Mouse (Mus musculus): ENCODE measurements around the gene H2afx. TPM values are rescaled to one million over a fixed set of nuclear protein-coding genes. Genes with fewer than 3 reads are reported as not detected.
"Not testable (repeated sequence)": the region's sequence is repeated elsewhere in the genome, so short reads cannot be mapped to it uniquely, and the experiment has no call there.

The H2afx gene
- total RNA-seq, 2 experiments from 2014 or later, result 7.8 to 10.4 TPM

DNA sequence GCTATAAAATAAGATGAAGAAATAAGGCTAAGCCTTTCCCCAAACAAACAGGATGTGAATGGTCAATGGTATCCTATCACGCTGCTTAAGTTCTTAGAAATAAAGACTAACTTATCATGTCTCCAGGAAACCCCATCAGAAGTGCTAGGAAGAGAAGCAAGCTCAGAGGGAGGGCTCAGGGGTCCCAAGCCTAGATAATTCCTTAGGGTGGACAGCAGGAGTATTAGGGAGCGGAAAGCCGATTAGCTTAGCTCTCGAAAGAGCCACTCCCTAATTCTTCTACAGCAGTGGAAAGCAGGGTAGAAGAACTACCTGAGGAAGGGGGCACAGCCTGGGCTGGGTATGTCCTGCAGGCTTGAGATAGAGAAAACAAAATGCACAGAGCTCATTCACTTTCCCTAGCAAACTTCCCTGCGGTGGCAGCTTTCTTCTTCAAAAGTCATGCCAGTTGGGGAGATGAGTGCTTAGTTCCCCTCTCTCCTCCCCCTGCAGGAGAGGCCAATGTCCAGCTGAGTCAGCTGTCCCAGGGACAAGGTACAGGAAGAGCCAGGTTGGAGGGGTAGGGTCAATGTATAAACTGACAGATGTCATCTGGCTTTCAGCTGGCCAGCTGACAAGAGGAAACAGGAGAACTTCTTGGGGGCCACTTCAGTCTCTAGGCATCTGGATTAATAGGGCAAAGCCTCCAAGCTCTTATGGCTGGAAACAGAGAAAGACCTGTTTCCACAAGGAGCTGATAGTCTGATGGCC lies 16.2 kb upstream of the H2afx start:
- DNase-seq (ENCODE audit: low spot score), result no peak

DNA sequence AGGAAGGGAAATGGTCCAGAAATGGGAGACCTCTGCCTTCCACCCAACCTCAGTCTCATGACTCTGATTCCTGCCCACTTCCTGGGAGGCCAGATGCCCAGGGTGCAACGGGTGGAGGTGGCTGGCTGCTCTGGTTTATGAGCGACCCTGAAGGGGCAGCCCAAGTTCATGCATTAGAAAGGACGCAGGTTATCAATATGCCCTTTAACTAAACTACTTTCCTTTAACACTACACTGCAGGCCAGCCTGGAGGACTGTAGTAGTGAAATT lies 15.7 kb upstream of the H2afx start:
- no peak for DNase-seq (ENCODE audit: low spot score)

DNA sequence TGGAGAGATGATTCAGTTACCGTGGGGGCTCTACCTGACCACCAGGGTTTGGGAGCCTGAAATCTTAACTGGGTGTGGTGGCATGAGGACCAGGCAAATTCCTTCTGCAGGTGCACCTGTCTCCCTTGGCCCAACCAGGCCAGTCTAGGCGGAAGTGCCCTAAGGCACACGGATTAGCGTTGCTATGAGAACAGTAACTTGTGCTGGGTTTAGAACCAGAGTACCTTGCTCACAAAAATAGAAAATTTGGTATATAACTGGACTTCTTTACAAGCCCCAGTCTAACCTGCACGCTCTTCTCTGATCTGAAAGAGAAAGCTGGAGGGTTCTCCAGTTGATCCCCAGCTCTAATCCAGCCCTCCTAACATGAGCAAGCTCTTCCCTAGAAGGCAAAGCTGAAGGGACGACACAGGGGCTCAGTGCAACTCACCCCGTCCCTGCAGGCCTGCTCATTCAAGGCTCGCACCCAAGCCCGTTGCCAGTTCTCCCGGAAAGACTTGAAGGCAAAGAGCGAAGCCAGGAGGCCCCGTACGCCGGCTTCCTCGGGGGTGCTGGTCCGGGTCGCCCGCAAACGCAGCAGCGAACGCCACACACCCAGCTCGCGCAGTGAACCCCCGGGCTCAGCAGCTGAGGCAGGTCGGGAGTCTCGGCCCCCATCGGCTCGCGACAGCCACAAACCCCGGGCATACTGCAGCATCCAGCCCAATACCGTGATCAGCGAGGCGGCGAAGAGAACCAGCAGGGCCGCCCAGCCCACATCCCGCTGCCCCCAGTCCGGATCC lies 15.2 kb upstream of the H2afx start:
- no peak for DNase-seq (ENCODE audit: low spot score)

DNA sequence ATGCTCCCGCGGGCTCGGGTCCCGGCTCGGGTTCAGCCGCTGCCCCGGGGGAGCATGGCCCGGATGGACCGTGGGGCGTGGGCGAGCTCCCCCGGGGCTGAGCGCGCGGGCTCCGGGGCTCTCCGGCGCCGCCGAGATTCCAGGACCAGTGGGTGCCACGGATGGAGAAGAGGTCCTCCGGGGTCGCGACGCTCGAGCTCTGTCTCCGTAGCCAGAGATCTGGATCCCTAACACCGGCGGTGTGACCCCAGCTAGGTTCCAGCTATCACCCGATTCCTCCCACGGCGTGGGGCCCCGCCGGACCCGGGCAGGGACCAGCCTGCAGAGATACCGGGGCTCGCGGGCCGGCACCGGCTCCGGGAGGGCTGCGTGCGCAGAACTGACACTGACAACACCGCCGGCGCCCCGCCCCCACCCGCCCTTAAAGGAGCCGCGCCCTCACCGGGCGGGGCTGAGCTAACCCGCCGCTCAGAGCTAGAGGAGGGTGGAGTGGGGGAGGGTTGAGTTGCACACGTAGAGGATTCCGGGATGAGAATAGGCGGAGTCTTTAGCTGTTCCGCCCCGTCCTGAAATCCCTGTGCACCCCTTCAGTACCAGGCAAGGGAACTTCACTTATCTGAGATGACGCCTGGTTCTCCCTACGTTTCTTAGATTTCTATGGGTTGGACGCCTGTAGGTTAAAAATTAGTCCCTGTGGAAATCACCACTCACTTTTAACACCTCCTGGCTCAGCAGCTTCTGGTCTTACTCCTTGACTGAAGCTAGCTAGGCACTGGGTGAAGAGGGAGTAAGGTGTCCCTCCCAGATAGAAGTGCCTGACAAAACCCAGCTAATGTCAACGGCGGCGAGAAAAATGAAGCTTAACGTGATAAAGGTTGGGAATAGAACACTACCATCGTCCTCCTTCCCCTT lies 14.4 kb upstream of the H2afx start, which contains the start of gene C2cd2l:
Gene C2cd2l (minus strand): TSS at position 399 of the 912 bp plus-strand sequence.
- DNase-seq (ENCODE audit: low spot score), result peak; percentile 93

DNA sequence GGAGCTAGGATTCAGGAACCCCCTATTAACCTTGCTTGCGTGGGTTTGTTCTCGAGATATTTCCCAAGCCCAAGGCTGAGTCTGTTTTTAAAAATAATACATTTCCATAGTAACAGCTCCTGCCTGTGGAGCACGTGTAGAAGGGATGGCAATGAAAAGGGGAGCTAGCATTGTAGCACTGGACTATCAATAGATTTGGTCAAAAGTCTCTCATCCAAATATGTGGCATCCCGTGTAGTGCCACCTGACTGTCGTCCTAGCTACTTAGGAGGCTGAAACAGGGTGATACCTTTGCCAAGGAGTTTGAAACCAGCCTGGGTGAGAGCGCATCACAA lies 13.7 kb upstream of the H2afx start:
- no peak for DNase-seq (ENCODE audit: low spot score)

DNA sequence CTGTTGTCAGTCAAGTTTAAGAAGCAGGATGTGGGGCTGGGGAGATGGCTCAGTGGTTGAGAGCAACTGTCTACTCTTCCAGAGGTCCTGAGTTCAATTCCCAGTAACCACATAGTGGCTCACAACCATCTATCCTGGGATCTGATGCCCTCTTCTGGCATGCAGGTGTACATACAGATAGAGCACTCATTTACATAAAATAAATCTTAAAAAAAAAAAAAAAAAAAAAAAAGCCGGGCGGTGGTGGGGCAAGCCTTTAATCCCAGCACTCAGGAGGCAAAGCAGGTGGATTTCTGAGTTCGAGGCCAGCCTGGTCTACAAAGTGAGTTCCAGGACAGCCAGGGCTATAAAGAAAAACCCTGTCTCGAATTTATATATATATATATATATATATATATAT lies 10.8 kb upstream of the H2afx start:
- not testable (repeated sequence) for DNase-seq (ENCODE audit: low spot score)

DNA sequence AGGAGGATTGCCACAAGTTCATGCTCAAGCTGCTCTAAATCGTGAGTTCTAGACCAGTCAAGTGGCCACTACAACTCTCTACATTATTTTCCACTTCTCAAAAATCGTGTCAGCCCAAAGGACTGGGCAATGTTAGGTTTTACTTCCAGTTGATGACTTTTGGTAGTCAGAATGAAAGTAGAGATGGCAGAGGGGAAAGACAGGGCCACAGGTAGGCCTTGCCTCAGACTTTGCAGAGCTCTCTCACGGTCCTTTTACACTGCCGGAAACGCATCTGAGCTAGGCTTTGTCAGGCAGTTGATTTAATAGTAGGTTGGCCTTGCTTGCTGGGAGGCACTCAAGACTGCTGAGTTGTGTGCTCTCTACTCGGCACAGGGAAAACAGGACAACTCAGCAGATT lies 10.3 kb upstream of the H2afx start:
- DNase-seq (ENCODE audit: low spot score), result no peak

DNA sequence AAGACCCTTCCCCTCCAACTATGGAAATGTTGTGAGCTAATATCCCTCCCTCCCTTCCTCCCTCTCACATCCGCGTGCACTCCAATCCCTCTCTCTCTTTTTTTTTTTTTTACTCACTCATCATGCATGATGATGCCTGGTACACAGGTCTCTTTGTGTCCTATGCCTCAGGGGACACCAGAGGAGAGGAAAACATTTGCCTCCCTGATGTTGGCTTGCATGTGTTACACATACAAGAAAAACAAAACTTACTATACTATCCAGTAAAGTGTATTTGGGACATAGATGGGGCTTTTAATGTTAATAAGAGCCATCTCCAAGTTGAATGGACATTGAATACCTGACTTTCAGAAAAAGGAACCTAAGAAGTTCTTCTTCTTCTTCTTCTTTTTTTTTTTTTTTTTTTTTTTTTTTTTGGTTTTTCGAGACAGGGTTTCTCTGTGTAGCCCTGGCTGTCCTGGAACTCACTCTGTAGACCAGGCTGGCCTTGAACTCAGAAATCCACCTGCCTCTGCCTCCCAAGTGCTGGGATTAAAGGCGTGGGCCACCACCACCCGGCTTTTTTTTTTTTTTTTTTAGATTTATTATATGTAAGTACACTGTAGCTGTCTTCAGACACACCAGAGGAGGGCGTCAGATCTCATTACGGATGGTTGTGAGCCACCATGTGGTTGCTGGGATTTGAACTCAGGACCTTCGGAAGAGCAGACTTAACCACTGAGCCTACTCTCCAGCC lies 9.3 kb upstream of the H2afx start:
- DNase-seq (ENCODE audit: low spot score), result not testable (repeated sequence)

DNA sequence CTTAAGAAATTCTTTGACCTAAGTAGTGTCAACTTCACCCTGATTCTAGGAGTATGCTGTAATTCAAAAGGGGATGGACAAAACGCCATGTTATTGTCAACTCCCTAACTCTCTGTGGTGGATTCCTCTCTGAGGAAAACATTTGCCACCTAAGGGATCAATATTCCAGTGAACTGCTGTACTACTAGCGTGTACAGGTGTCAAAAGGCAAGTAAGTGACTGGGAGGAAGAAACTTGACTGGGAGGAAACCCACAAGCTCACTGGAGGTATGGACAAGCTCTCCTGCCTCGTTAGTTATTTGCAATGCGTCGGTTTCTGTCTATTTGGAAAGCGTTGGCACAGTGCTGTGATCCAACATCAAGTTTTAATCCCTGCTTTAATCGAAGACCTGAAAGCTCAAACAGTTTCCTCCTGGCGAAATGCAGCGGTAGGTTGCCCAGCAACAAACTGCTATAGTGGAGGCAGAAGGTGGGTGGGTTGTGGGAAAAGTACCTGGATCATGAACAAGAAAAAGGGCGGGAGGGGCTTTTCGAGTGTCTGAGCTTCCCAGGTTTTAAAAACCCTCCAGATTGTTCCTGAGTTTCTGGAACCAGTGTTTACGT lies 8.6 kb upstream of the H2afx start, which contains the start of gene Dpagt1:
Gene Dpagt1 (plus strand): TSS at position 252 of the 603 bp plus-strand sequence.
- no peak for DNase-seq (ENCODE audit: low spot score)

DNA sequence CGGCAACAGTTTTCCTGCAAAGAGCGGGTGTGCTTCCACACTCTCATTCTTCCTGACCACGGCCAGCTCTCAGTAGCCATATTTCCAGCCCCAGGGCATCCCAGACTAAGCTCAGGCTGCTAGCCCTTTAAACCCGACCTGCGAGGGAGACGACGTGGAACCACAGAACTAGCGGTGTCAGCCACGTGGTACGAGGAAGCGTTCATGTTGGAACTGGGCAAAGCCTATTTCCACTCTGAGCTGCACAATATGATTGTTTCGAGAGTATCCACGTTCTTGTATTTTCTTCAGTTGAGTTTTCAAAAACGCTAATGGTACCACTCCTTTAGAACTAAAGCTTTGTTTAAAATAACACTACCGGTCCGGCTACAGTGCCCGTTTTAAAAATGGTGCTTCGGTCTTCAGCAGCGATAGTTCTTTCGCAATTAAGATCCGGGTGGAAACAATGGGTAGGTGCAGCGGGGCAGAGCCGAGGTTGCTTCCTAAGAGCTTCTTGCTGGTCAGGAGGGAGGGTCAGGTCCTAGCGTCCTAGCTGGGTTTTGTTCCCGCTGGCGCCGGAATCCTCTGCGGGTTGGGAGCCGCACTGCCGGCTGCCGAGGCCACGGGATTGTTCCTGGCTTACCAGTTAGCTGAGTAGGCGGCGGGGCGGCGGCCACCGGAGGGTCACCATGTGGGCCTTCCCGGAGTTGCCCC lies 8.0 kb upstream of the H2afx start:
- peak; percentile 88 for DNase-seq (ENCODE audit: low spot score)

DNA sequence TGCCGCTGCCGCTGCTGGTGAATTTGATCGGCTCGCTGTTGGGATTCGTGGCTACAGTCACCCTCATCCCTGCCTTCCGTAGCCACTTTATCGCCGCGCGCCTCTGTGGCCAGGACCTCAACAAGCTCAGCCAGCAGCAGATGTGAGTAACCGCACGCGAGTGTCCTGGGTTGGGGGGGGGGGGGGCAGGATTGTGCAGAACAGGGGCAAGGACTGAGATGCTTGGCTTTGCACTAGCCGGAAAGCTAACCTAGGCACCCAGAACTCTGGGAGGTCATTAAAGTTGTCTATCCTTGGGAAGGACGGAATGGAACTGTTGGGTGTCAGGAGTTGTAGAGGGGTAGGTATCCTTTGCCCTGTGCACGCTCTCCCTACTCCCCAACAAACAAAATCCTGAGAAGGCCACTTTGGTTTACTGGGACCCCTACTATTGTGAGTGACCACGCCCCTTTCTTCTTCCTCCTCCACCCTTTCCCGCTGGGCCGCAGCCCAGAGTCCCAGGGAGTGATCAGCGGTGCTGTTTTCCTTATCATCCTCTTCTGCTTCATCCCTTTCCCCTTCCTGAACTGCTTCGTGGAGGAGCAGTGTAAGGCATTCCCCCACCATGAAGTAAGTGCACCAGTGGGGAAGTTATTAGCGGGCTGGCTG lies 7.3 kb upstream of the H2afx start:
- peak; percentile 31 for DNase-seq (ENCODE audit: low spot score)

DNA sequence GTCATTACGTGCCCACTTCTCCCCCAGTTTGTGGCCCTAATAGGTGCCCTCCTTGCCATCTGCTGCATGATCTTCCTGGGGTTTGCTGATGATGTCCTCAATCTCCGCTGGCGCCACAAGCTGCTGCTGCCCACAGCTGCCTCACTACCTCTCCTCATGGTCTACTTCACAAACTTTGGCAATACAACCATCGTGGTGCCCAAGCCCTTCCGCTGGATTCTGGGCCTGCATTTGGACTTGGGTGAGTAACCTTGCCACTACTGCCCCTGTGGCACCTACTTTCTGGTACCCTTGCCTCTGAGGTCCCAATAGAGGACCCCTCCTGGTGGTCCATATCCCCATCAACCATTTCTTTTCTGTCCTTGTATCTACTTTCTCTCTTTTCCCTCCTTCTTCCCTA lies 6.6 kb upstream of the H2afx start:
- no peak for DNase-seq (ENCODE audit: low spot score)

DNA sequence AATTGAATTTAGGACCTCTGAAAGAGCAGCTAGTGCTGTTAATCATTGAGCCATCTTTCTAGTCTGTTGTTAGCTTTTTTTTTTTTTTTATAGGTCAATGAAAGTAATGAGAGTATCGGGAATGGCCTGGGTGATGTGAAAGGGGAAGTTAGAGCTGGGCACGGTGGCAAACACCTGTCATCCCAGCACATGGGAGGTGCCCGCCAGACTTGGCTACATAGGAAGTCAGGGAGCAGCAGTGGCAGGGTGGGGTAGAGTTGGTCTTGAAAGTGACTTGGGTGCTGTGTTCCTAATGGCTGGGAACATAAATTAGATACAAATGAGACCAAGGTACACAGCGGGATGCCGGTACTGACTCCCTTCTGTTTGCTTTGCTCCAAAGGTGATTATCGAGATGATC lies 3.8 kb upstream of the H2afx start:
- DNase-seq (ENCODE audit: low spot score), result no peak

DNA sequence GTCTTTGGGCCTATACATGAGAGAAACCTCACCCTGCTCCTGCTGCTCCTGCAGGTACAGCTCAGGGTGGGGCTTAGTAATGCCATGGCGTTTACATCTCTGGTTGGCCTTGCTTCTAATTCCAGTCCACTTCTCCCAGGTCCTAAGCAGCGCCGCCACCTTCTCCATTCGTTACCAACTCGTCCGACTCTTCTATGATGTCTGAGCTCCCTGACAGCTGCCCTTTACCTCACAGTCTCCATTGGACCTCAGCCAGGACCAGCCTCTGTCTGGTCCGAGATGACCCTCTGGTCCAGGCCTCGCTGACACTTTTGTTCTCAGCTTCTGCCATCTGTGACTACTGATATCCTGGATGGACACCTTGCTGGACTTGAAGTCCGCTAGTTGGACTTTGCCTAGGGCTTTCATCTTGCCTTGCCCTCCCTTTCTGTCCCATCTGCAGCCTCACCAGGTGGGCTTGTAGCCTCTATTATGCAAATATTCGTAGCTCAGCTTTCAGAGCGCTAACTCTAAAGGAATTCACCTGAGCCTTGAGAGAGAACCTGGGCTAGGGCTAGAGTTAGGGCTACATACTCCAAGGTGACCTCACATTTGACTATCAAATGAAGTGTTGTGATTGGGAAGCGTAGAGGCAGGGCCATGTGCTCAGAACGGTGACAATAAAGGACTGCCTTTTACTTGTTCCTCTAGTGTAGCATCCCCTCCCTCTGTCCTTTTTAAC lies 1.4 kb upstream of the H2afx start:
- DNase-seq (ENCODE audit: low spot score), result no peak

DNA sequence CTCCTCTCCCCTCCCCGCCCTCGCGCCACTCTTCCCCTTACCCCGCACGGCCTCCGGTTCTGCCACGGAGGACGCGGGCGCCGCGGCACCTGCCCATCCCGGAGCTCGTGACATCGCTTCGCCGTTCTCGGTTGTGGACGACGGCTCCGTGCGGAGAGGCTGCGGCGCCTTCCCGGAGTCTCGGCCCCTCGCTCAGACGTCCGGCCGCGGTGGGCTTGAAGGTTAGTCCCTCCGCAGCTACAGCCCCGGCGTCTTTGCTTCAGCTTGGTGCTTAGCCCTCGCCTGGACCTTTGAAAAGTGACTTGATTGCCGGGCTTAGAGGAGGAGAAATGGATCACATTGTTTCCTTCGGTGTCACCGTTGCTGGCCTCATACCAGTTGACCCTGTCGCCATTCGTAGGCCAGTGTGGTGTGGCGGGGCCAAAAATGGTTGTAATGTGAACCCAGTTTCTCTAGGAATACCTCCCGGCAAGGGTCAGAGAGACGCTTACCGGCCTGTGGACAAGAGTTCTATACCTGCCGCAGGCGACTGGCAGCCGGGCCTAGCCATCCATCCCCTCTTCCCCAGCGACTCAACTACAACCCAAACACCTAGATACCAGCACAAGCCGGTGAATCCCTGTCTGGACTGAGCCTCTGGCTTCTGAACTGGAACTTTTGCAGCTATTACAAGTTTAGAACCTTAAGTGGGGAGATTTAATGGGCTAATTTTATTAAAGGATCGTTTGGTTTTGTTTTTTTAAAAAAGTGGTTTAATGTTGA lies 1.0 kb downstream of the H2afx start:
- DNase-seq (ENCODE audit: low spot score), result no peak

DNA sequence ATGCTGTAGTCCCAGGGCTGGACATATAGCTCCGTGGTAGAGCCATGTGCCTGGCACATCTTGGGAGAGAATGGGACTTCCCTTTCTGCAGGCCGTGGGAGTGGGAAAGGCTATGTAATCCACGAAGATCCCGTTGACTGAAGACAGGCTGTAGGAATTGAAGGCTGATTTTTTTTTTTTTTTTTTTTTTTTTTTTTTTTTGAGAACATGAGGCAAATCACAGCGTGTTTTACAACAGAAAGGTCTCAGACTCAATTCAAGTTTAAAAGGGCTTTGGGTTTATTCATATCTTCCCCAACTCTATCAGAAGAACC lies 1.6 kb downstream of the H2afx start:
- no peak for DNase-seq (ENCODE audit: low spot score)

DNA sequence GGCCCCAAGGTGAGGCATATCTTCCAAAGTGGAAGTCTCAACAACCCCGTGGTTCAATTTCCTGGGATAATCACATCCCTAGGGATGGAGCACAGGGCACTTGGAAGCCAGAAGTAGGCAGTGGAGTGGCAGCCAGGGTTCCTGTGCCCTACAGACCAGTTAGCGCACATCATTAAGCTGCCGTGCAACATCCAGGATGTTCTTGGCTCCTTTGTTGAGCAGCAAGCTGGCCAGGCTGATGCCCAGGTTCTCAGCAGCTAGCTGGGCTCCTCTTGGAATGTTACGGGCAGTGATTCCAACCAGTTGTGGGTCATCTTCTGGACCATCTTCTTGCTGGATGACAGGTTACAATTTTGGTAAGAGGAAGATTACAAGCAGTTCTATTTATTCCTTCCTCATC lies 2.0 kb downstream of the H2afx start:
- DNase-seq (ENCODE audit: low spot score), result not testable (repeated sequence)

DNA sequence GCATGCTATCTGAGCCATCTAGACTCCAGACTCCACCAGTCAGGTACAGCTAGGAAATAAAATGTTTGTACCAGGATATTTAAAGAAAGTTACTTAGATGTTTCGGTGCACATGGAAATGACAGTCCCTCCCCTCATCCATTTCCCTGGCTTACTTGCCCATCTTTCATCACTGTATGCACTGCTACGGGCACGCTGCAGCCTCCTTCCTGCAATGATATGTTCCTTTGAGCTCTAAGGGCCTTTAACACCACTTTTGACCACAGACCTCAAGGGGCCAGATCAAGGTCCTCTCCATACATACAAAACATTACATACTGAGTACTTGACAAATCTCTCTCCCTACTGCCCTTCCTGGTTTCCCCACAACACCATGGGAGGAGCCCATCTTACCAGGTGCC lies 2.5 kb downstream of the H2afx start:
- no peak for DNase-seq (ENCODE audit: low spot score)

All from gastrocnemius, adult 18-20 months (tissue).